Mouse (Mus musculus): Measurements from ENCODE around the gene Zfp882. TPM values are rescaled to one million over a fixed set of nuclear protein-coding genes. Genes with fewer than 3 reads are reported as not detected.
"Not testable (repeated sequence)": the region's sequence is repeated elsewhere in the genome, so short reads cannot be mapped to it uniquely, and the experiment has no call there.

The Zfp882 gene
- total RNA-seq, 2 experiments from 2014 or later, result 3.0 to 4.4 TPM

GRCm38 (mm10) chr8:71951436-71952161 lies 43.2 kb downstream of the Zfp882 start:
- peak; percentile 11 to 29 for DNase-seq
- intact Hi-C loops (cut with DNase I), result loop anchor here (2.0 kb wide), 1 partner anchor 29 kb away; no protein-coding TSS in a partner anchor

DNA sequence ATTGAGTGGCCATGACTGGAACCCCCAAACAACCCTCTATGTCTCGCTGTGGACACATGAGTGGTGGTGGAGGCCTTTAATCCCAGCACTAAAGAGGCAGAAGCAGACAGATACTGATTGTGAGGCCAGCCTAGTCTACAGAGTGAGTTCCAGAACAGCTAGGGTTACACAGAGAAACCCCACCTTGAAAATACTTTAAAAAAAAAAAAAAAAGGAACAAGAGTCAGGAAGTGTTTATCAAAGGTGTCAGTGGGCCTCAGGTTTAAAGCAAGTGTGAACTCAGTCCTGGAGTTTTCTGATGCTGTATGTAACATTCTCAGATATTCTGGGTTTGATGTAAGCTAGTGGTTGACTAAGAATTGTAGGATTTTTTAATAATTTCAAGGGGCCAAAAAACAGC lies 44.1 kb downstream of the Zfp882 start:
- intact Hi-C loops (cut with DNase I), result no loop called here
- no peak for DNase-seq

- intact Hi-C loops (cut with DNase I); DNase-seq: not testable (repeated sequence)
Observed at GRCm38 (mm10) chr8:71952961-71953700, 44.7 kb downstream of the Zfp882 start.

DNA sequence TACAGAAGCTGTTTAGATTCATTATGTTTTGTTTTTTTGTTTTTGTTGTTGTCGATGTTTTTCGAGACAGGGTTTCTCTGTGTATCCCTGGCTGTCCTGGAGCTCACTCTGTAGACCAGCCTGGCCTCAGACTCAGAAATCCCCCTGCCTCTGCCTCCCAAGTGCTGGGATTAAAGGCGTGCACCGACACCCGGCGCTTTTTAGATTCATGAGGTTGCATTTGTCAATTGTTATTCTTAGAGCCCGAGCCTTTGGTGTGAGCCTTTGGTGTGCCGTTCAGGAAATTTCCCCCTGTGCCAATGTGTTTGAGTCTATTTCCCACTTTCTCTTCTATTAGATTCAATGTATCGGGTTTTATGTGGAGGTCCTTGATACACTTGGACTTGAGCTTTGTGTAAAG lies 46.3 kb downstream of the Zfp882 start:
- no peak for DNase-seq
- intact Hi-C loops (cut with DNase I), result no loop called here

GRCm38 (mm10) chr8:71960483-71960882 lies 52.1 kb downstream of the Zfp882 start:
- intact Hi-C loops (cut with DNase I), result no loop called here
- DNase-seq, result no peak

- intact Hi-C loops (cut with DNase I), result no loop called here
Observed at GRCm38 (mm10) chr8:71961796-71962195, 53.4 kb downstream of the Zfp882 start.

DNA sequence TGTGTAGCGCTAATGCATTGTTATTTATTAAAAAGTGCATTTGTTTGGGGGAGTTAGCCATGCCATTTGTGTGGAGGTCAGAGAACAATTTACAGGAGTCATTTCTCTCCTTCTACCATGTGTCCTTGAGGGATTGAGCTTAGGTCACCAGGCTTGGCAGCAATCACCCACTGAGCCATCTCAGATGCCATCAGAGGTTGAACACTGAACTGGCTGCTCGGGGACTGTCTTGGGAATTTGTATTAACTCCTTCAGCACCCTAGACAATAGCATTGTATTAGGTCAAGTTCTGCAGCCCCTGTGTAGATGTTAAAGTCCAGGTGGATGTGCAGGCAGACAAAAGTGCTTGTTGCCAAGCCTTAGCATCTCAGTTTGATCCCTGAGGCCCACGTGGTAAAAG lies 55.6 kb downstream of the Zfp882 start:
- DNase-seq, result peak in 1 of 2 experiments; percentile 9
- intact Hi-C loops (cut with DNase I), result no loop called here

More at GRCm38 (mm10) chr8:71961796-71962195, 53.4 kb downstream of the Zfp882 start:
- no peak for DNase-seq

- no peak for DNase-seq
- intact Hi-C loops (cut with DNase I), result no loop called here
Observed at GRCm38 (mm10) chr8:71965166-71965565, 56.8 kb downstream of the Zfp882 start.

Other genes with a start within 250 kb of the Zfp882 start
- gene Unc13a, start 236.9 kb upstream of the Zfp882 start, total RNA-seq (2021), result 1 to 10 TPM; 1.1 to 1.5 TPM
- gene Jak3, start 232.3 kb upstream of the Zfp882 start, total RNA-seq (2021), result 10 to 100 TPM; 14.3 to 15.0 TPM
- gene Insl3, start 219.4 kb upstream of the Zfp882 start, total RNA-seq (2021), result 1 to 10 TPM; 5.1 to 5.4 TPM
- 10 to 100 TPM; 12.0 to 12.2 TPM for gene B3gnt3, start 206.8 kb upstream of the Zfp882 start, total RNA-seq (2021)
- 1 to 10 TPM; 1.3 to 2.4 TPM for gene Fcho1, start 182.9 kb upstream of the Zfp882 start, total RNA-seq (2021)
- gene Zfp709, start 26.6 kb upstream of the Zfp882 start, total RNA-seq (2021), result 1 to 10 TPM; 6.7 to 8.5 TPM
- 10 to 100 TPM; 27.3 to 32.6 TPM for gene Zfp617, start within 50 bp of the Zfp882 start, total RNA-seq (2021)
- 1 to 10 TPM; 9.5 to 10.0 TPM for gene Zfp961, start 42.4 kb downstream of the Zfp882 start, total RNA-seq (2021)
- gene Cyp4f18, start 101.0 kb downstream of the Zfp882 start, total RNA-seq (2021), result 1 to 10 TPM in 1 of 2 experiments, under 1 TPM in 1; 0.30 to 1.3 TPM
- gene Olfr372, start 132.6 kb downstream of the Zfp882 start, total RNA-seq (2021), result not detected
- gene Olfr373, start 174.6 kb downstream of the Zfp882 start, total RNA-seq (2021), result not detected
- gene Olfr374, start 198.4 kb downstream of the Zfp882 start, total RNA-seq (2021), result not detected
- gene Tpm4, start 226.4 kb downstream of the Zfp882 start, total RNA-seq (2021), result 100 to 1,000 TPM; 229 to 241 TPM

Measured in heart, postnatal 10 days (tissue).